Mouse (Mus musculus) brain, embryonic 14.5 days (tissue): ENCODE measurements at regions not wholly inside any gene's neighbourhood (a gene's known extent, or its start where the extent isn't known, plus 50 kb on each side); places are given as distances from the start of the nearest gene placed in this dataset.
A peak's percentile ranks its signal among the peaks of the same experiment; 100 is the strongest.

Source experiments
- DNase-seq: peaks from one replicate; pipeline ENCODE4 v3.0.0-alpha.2; 2011; ENCODE audit warnings: low read depth
- CTCF ChIP-seq: fragments of 200-500 bp; IDR thresholded peaks from 2 replicates; pipeline ENCODE4 v1.5.1; 2012; ENCODE audit warnings: inconsistent platforms, mild to moderate bottlenecking, moderate library complexity, borderline replicate concordance; ENCODE audit not compliant: insufficient read depth, insufficient read length; ENCODE audit errors: extremely low read depth
- POLR2A ChIP-seq: fragments of 200-500 bp; IDR thresholded peaks from 2 replicates; pipeline ENCODE4 v1.6.1; 2012; ENCODE audit warnings: mild to moderate bottlenecking, inconsistent platforms, borderline replicate concordance; ENCODE audit not compliant: poor library complexity, insufficient read depth, insufficient read length, severe bottlenecking; ENCODE audit errors: extremely low read depth

- no peak for DNase-seq
- TF ChIP-seq CTCF (no peak), POLR2A (no peak)
Observed at GRCm38 (mm10) chr8:35109506-35110217, 655.9 kb upstream of the Gm19410 start.

GRCm38 (mm10) chr8:35110286-35110685 lies 655.3 kb upstream of the Gm19410 start:
- TF ChIP-seq CTCF (no peak), POLR2A (no peak)
- DNase-seq, result no peak

GRCm38 (mm10) chr8:35111130-35111529 lies 654.5 kb upstream of the Gm19410 start:
- no peak for DNase-seq
- TF ChIP-seq POLR2A, result no peak
- no peak for TF ChIP-seq CTCF

GRCm38 (mm10) chr8:35112591-35113265 lies 652.9 kb upstream of the Gm19410 start:
- DNase-seq, result no peak
- no peak for TF ChIP-seq CTCF
- no peak for TF ChIP-seq POLR2A

- no peak for TF ChIP-seq CTCF
- no peak for TF ChIP-seq POLR2A
- no peak for DNase-seq
Observed at GRCm38 (mm10) chr8:35114031-35114430, 651.6 kb upstream of the Gm19410 start.

GRCm38 (mm10) chr8:35120612-35121011 lies 645.0 kb upstream of the Gm19410 start:
- TF ChIP-seq CTCF (no peak), POLR2A (no peak)
- DNase-seq, result no peak

GRCm38 (mm10) chr8:35121084-35121483 lies 644.5 kb upstream of the Gm19410 start:
- peak; percentile 47 for DNase-seq
- TF ChIP-seq POLR2A (no peak), CTCF (no peak)

GRCm38 (mm10) chr8:35123196-35123621 lies 642.4 kb upstream of the Gm19410 start:
- peak; percentile 91 for DNase-seq
- TF ChIP-seq CTCF (no peak), POLR2A (no peak)

- no peak for TF ChIP-seq CTCF
- TF ChIP-seq POLR2A, result no peak
- DNase-seq, result no peak
Observed at GRCm38 (mm10) chr8:35125179-35125578, 640.4 kb upstream of the Gm19410 start.

GRCm38 (mm10) chr8:35132281-35132680 lies 633.3 kb upstream of the Gm19410 start:
- TF ChIP-seq CTCF, result no peak
- DNase-seq, result no peak

GRCm38 (mm10) chr8:35135630-35136029 lies 630.0 kb upstream of the Gm19410 start:
- TF ChIP-seq CTCF (no peak), POLR2A (no peak)
- no peak for DNase-seq

GRCm38 (mm10) chr8:35136643-35137042 lies 628.9 kb upstream of the Gm19410 start:
- DNase-seq, result no peak
- no peak for TF ChIP-seq CTCF
- TF ChIP-seq POLR2A, result no peak
